Mouse (Mus musculus): ENCODE results near the gene H2-Q7.
"Not testable (repeated sequence)": the region's sequence is repeated elsewhere in the genome, so short reads cannot be mapped to it uniquely, and the experiment has no call there.

GRCm38 (mm10) chr17:35442376-35442775, 3.4 kb downstream of the H2-Q7 start:
- TF ChIP-seq POU5F1 (IDR thresholded peaks at IDR 0.05; ENCODE audit: borderline replicate concordance, low read length); CTCF (conservative IDR thresholded peaks at IDR 0.05; ENCODE audit: low read length); NANOG (IDR thresholded peaks at IDR 0.05; ENCODE audit: borderline replicate concordance, low read length): not testable (repeated sequence)

All from E14TG2a.4 (cell line).